Comparison of ENCODE assay signal across 8 mouse cellular contexts in the genomic region with DNA sequence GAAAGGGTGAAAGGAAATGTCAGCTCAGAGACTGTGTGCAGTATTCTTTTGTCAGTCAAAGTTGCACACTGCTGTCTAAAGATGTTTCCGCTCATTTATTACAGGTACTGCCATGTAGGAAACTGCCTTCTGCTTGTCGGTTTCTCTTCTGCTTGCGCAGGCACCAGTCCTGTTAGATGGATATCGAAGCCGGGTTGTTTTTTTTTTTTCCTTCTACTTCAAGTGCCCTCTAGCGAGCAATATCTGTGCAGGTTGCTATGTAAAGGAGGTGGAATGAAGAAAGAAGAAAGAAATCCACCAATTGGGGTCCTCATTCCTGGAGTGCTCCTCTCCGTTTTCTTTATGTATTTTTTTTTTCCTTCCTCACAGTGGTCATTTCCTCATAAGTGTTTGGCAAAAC. TPM values are rescaled to one million over a fixed set of nuclear protein-coding genes. Genes with fewer than 3 reads are reported as not detected.
DNase-seq lines count a peak whose midpoint lies in the region; ATAC-seq lines count a peak whose summit lies in the region.
"Had no signal": no experiment of that assay in that cellular context is flagged by ENCODE, and none has a peak within 500 bp of the region (broad histone marks: within the 10 kb centered on the region; RNA-seq: fewer than 3 reads in every experiment).

No protein-coding gene starts in this region.

- no peak overlapping the region for H3K27ac ChIP-seq in embryonic facial prominence, embryonic 12.5 days
- no peak overlapping the region for H3K27ac ChIP-seq in midbrain, embryonic 16.5 days (ENCODE audit: low read length)

- no peaks in the 10 kb centered on the region for H3K4me1 ChIP-seq in embryonic facial prominence, embryonic 12.5 days
- peaks cover 15% of the 10 kb centered on the region for H3K4me1 ChIP-seq in midbrain, embryonic 16.5 days (ENCODE audit: control insufficient read depth, insufficient read depth, low read length)

- 0 out of 2 replicates have a peak overlapping the region, but pooled peaks have one; percentile 15 for H3K4me2 ChIP-seq in embryonic facial prominence, embryonic 12.5 days (replicated peaks)
- peak overlapping the region; percentile 39 for H3K4me2 ChIP-seq in midbrain, embryonic 16.5 days (ENCODE audit: low read length)

- H3K9me3 ChIP-seq in embryonic facial prominence, embryonic 12.5 days: no peaks in the 10 kb centered on the region
- H3K9me3 ChIP-seq in midbrain, embryonic 16.5 days (replicated peaks; ENCODE audit: control insufficient read depth, low read length, poor library complexity, severe bottlenecking): no peaks in the 10 kb centered on the region

- H3K9ac ChIP-seq in embryonic facial prominence, embryonic 12.5 days: no peak overlapping the region
- no peak overlapping the region for H3K9ac ChIP-seq in midbrain, embryonic 16.5 days (ENCODE audit: low read depth, low read length)

- peaks cover 27% of the 10 kb centered on the region for H3K27me3 ChIP-seq in embryonic facial prominence, embryonic 12.5 days
- H3K27me3 ChIP-seq in midbrain, embryonic 16.5 days (ENCODE audit: control insufficient read depth, insufficient read depth, low read depth, low read length): no peaks in the 10 kb centered on the region

- DNase-seq in left cerebral cortex, postnatal 14 days (ENCODE audit: low spot score in 2 of 2): peak; percentile 18 to 22
- no peak for DNase-seq in left cerebral cortex, adult 11 months (ENCODE audit: low spot score)
- peak; percentile 33 for DNase-seq in cerebellum, adult 11-12 months
- no peak for DNase-seq in gastrocnemius, adult 18-20 months (ENCODE audit: low spot score)
- DNase-seq in thymus, postnatal 25 days: no peak
- DNase-seq: thymus, postnatal 4 days had no signal

- H3K36me3 ChIP-seq in embryonic facial prominence, embryonic 12.5 days: no peaks in the 10 kb centered on the region
- no peaks in the 10 kb centered on the region for H3K36me3 ChIP-seq in midbrain, embryonic 16.5 days (ENCODE audit: control insufficient read depth, insufficient read depth, low read length)

- no peak overlapping the region for H3K4me3 ChIP-seq in embryonic facial prominence, embryonic 12.5 days
- no peak overlapping the region for H3K4me3 ChIP-seq in midbrain, embryonic 16.5 days (ENCODE audit: low read depth, low read length)

- intact Hi-C loops in left cerebral cortex, postnatal 14 days (cut with DNase I): no loop called here

- no peak for ATAC-seq in embryonic facial prominence, embryonic 12.5 days (ENCODE audit: insufficient number of reproducible peaks, insufficient read depth, low FRiP score, low TSS enrichment)
- no peak for ATAC-seq in midbrain, embryonic 16.5 days

- 20% methylated on average over 7 of the region's 7 CpGs for WGBS in embryonic facial prominence, embryonic 12.5 days
- 11% methylated on average over 7 of the region's 7 CpGs for WGBS in midbrain, embryonic 16.5 days

RNA-seq across cellular contexts. Expression of gene Cdh8, which starts 5.2 kb away (rescaled TPM):
- 10 to 100 TPM; 76.8 to 78.1 TPM for total RNA-seq in left cerebral cortex, postnatal 14 days (2021)
- 2.4 and 2.5 TPM in 2 replicates for polyA plus RNA-seq in embryonic facial prominence, embryonic 12.5 days (2016; fragmentation: Nextera tagmentation; extraction: Ambion mirVana)
- polyA plus RNA-seq in midbrain, embryonic 16.5 days (2015; fragmentation: Nextera tagmentation; extraction: Ambion mirVana): 64.4 and 76.2 TPM in 2 replicates
- not detected for total RNA-seq in gastrocnemius, adult 18-20 months (2021)

Comparison
In these comparisons a context has a peak if more than half of its experiments do, and no peak if none do; other contexts are left out.
1. DNase-seq: peak in left cerebral cortex, postnatal 14 days (2 of 2) and cerebellum, adult 11-12 months (single experiment); none in left cerebral cortex, adult 11 months (single experiment), gastrocnemius, adult 18-20 months (single experiment) and thymus, postnatal 25 days (single experiment).
2. RNA of gene Cdh8, which starts 5.2 kb away (total RNA-seq): 76.8 to 78.1 TPM in left cerebral cortex, postnatal 14 days; not detected in gastrocnemius, adult 18-20 months; every median in the first group is over 10 times any median in the second.